Mouse (Mus musculus): ENCODE results near the gene Unc79.

Unc79 gene

GRCm38 (mm10) chr12:102948778-102949394 is at the start of gene Unc79:
Unc79 (plus strand) TSS chr12:102948859.
- peak; percentile 84 to 86 for DNase-seq (ENCODE audit: low spot score in 2 of 2)

- DNase-seq (ENCODE audit: low spot score in 2 of 2): no peak
Observed at GRCm38 (mm10) chr12:102899091-102899490, 49.6 kb upstream of the Unc79 start, which contains the start of gene Cox8c. Cox8c (plus strand) TSS chr12:102899316.

GRCm38 (mm10) chr12:102908191-102908590 is 40.5 kb upstream of the Unc79 start:
- DNase-seq (ENCODE audit: low spot score in 2 of 2): no peak

- no peak for DNase-seq (ENCODE audit: low spot score in 2 of 2)
Observed at GRCm38 (mm10) chr12:102916073-102916472, 32.6 kb upstream of the Unc79 start.

- DNase-seq (ENCODE audit: low spot score in 2 of 2): no peak
Observed at GRCm38 (mm10) chr12:102929764-102930163, 18.9 kb upstream of the Unc79 start.

- DNase-seq (ENCODE audit: low spot score in 2 of 2): no peak
Observed at GRCm38 (mm10) chr12:102930335-102930734, 18.3 kb upstream of the Unc79 start.

- no peak for DNase-seq (ENCODE audit: low spot score in 2 of 2)
Observed at GRCm38 (mm10) chr12:102930789-102931188, 17.9 kb upstream of the Unc79 start.

GRCm38 (mm10) chr12:102935892-102936291 is 12.8 kb upstream of the Unc79 start:
- no peak for DNase-seq (ENCODE audit: low spot score in 2 of 2)

- no peak for DNase-seq (ENCODE audit: low spot score in 2 of 2)
Observed at GRCm38 (mm10) chr12:102945571-102945970, 3.1 kb upstream of the Unc79 start.

- no peak for DNase-seq (ENCODE audit: low spot score in 2 of 2)
Observed at GRCm38 (mm10) chr12:102947826-102948225, 833 bp upstream of the Unc79 start.

- peak; percentile 76 to 78 for DNase-seq (ENCODE audit: low spot score in 2 of 2)
Observed at GRCm38 (mm10) chr12:102949395-102950208, 943 bp downstream of the Unc79 start.

GRCm38 (mm10) chr12:102960051-102960775 is 11.6 kb downstream of the Unc79 start:
- DNase-seq (ENCODE audit: low spot score in 2 of 2): no peak

GRCm38 (mm10) chr12:102961066-102961465 is 12.4 kb downstream of the Unc79 start:
- DNase-seq (ENCODE audit: low spot score in 2 of 2): no peak

GRCm38 (mm10) chr12:102964486-102964885 is 15.8 kb downstream of the Unc79 start:
- no peak for DNase-seq (ENCODE audit: low spot score in 2 of 2)

GRCm38 (mm10) chr12:102980584-102980983 is 31.9 kb downstream of the Unc79 start:
- no peak for DNase-seq (ENCODE audit: low spot score in 2 of 2)

- DNase-seq (ENCODE audit: low spot score in 2 of 2): no peak
Observed at GRCm38 (mm10) chr12:102981543-102981942, 32.9 kb downstream of the Unc79 start.

- DNase-seq (ENCODE audit: low spot score in 2 of 2): no peak
Observed at GRCm38 (mm10) chr12:102985401-102985800, 36.7 kb downstream of the Unc79 start.

GRCm38 (mm10) chr12:102987736-102988135 is 39.1 kb downstream of the Unc79 start:
- DNase-seq (ENCODE audit: low spot score in 2 of 2): no peak

- no peak for DNase-seq (ENCODE audit: low spot score in 2 of 2)
Observed at GRCm38 (mm10) chr12:103008491-103008890, 59.8 kb downstream of the Unc79 start.

GRCm38 (mm10) chr12:103018161-103018560 is 69.5 kb downstream of the Unc79 start:
- DNase-seq (ENCODE audit: low spot score in 2 of 2): no peak

GRCm38 (mm10) chr12:103036692-103037091 is 88.0 kb downstream of the Unc79 start:
- DNase-seq (ENCODE audit: low spot score in 2 of 2): no peak

GRCm38 (mm10) chr12:103039332-103039731 is 90.7 kb downstream of the Unc79 start:
- DNase-seq (ENCODE audit: low spot score in 2 of 2): no peak

All from right cerebral cortex, adult 2 months (tissue).